Comparison of ENCODE assay signal across 8 mouse cellular contexts in the genomic region with DNA sequence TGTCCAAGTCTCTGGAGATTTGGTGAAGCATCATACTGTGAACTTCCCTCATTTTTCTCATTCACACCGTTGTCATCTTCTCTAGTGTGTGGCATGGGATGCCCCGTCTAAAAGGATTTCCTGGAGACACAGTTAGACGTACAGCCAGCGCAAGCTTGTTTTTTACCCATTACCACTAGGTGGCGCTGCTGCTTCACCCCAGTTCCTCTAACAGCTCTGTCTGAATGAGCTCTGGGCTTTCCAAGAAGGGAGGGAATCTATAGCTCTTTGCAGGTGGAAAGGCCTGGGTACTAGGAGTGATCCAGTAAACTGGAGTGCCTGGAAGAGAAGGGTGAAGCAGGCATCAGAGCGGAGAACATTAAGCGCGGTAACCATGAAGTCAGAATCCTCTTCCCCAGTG. TPM values are rescaled to one million over a fixed set of nuclear protein-coding genes. Genes with fewer than 3 reads are reported as not detected.
DNase-seq lines count a peak whose midpoint lies in the region; ATAC-seq and TF ChIP-seq lines count a peak whose summit lies in the region.

No protein-coding gene starts in this region.

- ATAC-seq in CD4-positive, CD25-positive, alpha-beta regulatory T cell, adult 4 months: no peak
- ATAC-seq in midbrain, embryonic 16.5 days: peak; percentile 83

- H3K4me1 ChIP-seq in limb, embryonic 10.5 days: peaks cover 4% of the 10 kb centered on the region; the same call in 1 of the 2 replicates
- H3K4me1 ChIP-seq in midbrain, embryonic 16.5 days (ENCODE audit: control insufficient read depth, insufficient read depth, low read length): no peaks in the 10 kb centered on the region
- H3K4me1 ChIP-seq in spleen, adult 2 months (ENCODE audit: control insufficient read depth, insufficient read depth, insufficient read length): no peaks in the 10 kb centered on the region

- no peaks in the 10 kb centered on the region for H3K27me3 ChIP-seq in limb, embryonic 10.5 days (ENCODE audit: low read depth, poor library complexity, severe bottlenecking)
- no peaks in the 10 kb centered on the region for H3K27me3 ChIP-seq in midbrain, embryonic 16.5 days (ENCODE audit: control insufficient read depth, insufficient read depth, low read depth, low read length)
- H3K27me3 ChIP-seq in spleen, adult 2 months (ENCODE audit: control insufficient read depth, insufficient read depth, low read length): no peaks in the 10 kb centered on the region

- H3K27ac ChIP-seq in limb, embryonic 10.5 days: no peak overlapping the region
- no peak overlapping the region for H3K27ac ChIP-seq in midbrain, embryonic 16.5 days (ENCODE audit: low read length)
- no peak overlapping the region for H3K27ac ChIP-seq in spleen, adult 2 months (ENCODE audit: insufficient read depth, low read length)

- H3K36me3 ChIP-seq in limb, embryonic 10.5 days: peaks cover 29% of the 10 kb centered on the region
- peaks cover 16% of the 10 kb centered on the region for H3K36me3 ChIP-seq in midbrain, embryonic 16.5 days (ENCODE audit: control insufficient read depth, insufficient read depth, low read length)
- peaks cover 7% of the 10 kb centered on the region for H3K36me3 ChIP-seq in spleen, adult 2 months (ENCODE audit: control insufficient read depth, insufficient read depth, low read length)

- WGBS in limb, embryonic 10.5 days: 30% methylated on average over 8 of the region's 8 CpGs
- 15% methylated on average over 8 of the region's 8 CpGs for WGBS in midbrain, embryonic 16.5 days
- 42% methylated on average over 8 of the region's 8 CpGs for WGBS in spleen, adult 2 months

- peak; percentile 70; the same call in 1 of the 2 replicates for TF ChIP-seq CTCF in spleen, adult 2 months (IDR thresholded peaks at IDR 0.05; ENCODE audit: extremely low read depth, insufficient read depth, insufficient read length, insufficient replicate concordance)

- H3K9ac ChIP-seq in midbrain, embryonic 16.5 days (ENCODE audit: low read depth, low read length): no peak overlapping the region

- no peak overlapping the region for H3K4me3 ChIP-seq in limb, embryonic 10.5 days
- no peak overlapping the region for H3K4me3 ChIP-seq in midbrain, embryonic 16.5 days (ENCODE audit: low read depth, low read length)
- no peak overlapping the region for H3K4me3 ChIP-seq in spleen, adult 2 months (ENCODE audit: extremely low read depth, insufficient read depth, insufficient read length)

- no peak overlapping the region for H3K4me2 ChIP-seq in midbrain, embryonic 16.5 days (ENCODE audit: low read length)

- DNase-seq in CD4-positive, CD25-positive, alpha-beta regulatory T cell, adult 2 months (ENCODE audit: low read depth, low spot score): peak; percentile 84
- DNase-seq in cerebellum, adult 8-10 months: peak; percentile 84
- DNase-seq in frontal cortex, postnatal 10 days (ENCODE audit: low spot score in 2 of 2): peak; percentile 42 to 76
- DNase-seq in induced T-regulatory cell, adult 2 months (ENCODE audit: low read depth): peak; percentile 84
- peak; percentile 87 for DNase-seq in limb, embryonic 10.5 days (ENCODE audit: low spot score)
- DNase-seq in spleen, adult 2 months (ENCODE audit: low read depth in 1 of 2, low spot score in 2 of 2): peak; percentile 56 to 68

- no peaks in the 10 kb centered on the region for H3K9me3 ChIP-seq in limb, embryonic 10.5 days (replicated peaks)
- H3K9me3 ChIP-seq in midbrain, embryonic 16.5 days (replicated peaks; ENCODE audit: control insufficient read depth, low read length, poor library complexity, severe bottlenecking): no peaks in the 10 kb centered on the region

- TF ChIP-seq POLR2A in spleen, adult 2 months (IDR thresholded peaks at IDR 0.05; ENCODE audit: low read depth, low read length): no peak

RNA-seq across cellular contexts. Expression of a gene that starts 20.9 kb away (rescaled TPM):
- 10 to 100 TPM; 10.8 to 18.2 TPM for polyA plus RNA-seq in CD4-positive, CD25-positive, alpha-beta regulatory T cell, adult 4 months (2017; shearing (Covaris generic))
- polyA plus RNA-seq in limb, embryonic 10.5 days (2016; fragmentation: Nextera tagmentation; extraction: Ambion mirVana): 60.8 and 68.1 TPM in 2 replicates
- 247 TPM in 2 replicates for polyA plus RNA-seq in midbrain, embryonic 16.5 days (2015; fragmentation: Nextera tagmentation; extraction: Ambion mirVana)
- polyA plus RNA-seq in spleen, adult 2 months (2012; rRNA removed): 6.0 and 7.4 TPM in 2 replicates

RNA-seq across cellular contexts. Expression of a gene that starts 33.6 kb away (rescaled TPM):
- polyA plus RNA-seq in CD4-positive, CD25-positive, alpha-beta regulatory T cell, adult 4 months (2017; shearing (Covaris generic)): 10 to 100 TPM; 69.0 to 94.8 TPM
- polyA plus RNA-seq in limb, embryonic 10.5 days (2016; fragmentation: Nextera tagmentation; extraction: Ambion mirVana): 49.4 and 56.1 TPM in 2 replicates
- 223 and 248 TPM in 2 replicates for polyA plus RNA-seq in midbrain, embryonic 16.5 days (2015; fragmentation: Nextera tagmentation; extraction: Ambion mirVana)
- 36.8 and 38.9 TPM in 2 replicates for polyA plus RNA-seq in spleen, adult 2 months (2012; rRNA removed)
